Mouse (Mus musculus) neural tube, embryonic 15.5 days (tissue): Measurements from ENCODE around the gene Gm28374. TPM values are rescaled to one million over a fixed set of nuclear protein-coding genes. Genes with fewer than 3 reads are reported as not detected.

Experiments used
- ATAC-seq: fragments of 200-750 bp; cut with Nextera tagmentation; 2 replicates; pipeline ENCODE4 v1.8.0; 2017; ENCODE audit warnings: mild to moderate bottlenecking, moderate TSS enrichment, moderate library complexity; ENCODE audit not compliant: low FRiP score
- H3K27ac ChIP-seq: fragments of 300-500 bp; sonication (generic); replicated peaks from 2 replicates; pipeline ENCODE4 v1.5.1; 2015; ENCODE audit warnings: mild to moderate bottlenecking, inconsistent platforms
- H3K27me3 ChIP-seq: fragments of 300-500 bp; sonication (generic); replicated peaks from 2 replicates; pipeline ENCODE4 v1.6.1; 2015; ENCODE audit warnings: inconsistent platforms
- H3K36me3 ChIP-seq: fragments of 300-500 bp; sonication (generic); 2 replicates; pipeline ENCODE4 v1.6.1; 2015; ENCODE audit warnings: inconsistent platforms
- H3K4me1 ChIP-seq: fragments of 300-500 bp; sonication (generic); 2 replicates; pipeline ENCODE4 v1.6.1; 2015; ENCODE audit warnings: inconsistent platforms
- H3K4me2 ChIP-seq: fragments of 300-500 bp; sonication (generic); 2 replicates; pipeline ENCODE4 v1.6.1; 2015; ENCODE audit warnings: inconsistent platforms, mild to moderate bottlenecking, moderate library complexity
- H3K4me3 ChIP-seq: fragments of 300-500 bp; sonication (generic); replicated peaks from 2 replicates; pipeline ENCODE4 v1.5.1; 2015; ENCODE audit warnings: mild to moderate bottlenecking, inconsistent platforms
- H3K9ac ChIP-seq: fragments of 300-500 bp; sonication (generic); replicated peaks from 2 replicates; pipeline ENCODE4 v1.6.1; 2015; ENCODE audit warnings: mild to moderate bottlenecking, inconsistent platforms
- H3K9me3 ChIP-seq: fragments of 300-500 bp; sonication (generic); replicated peaks from 2 replicates; pipeline ENCODE4 v1.6.1; 2016; ENCODE audit warnings: inconsistent platforms
- WGBS: fragments of 180-500 bp; shearing (Covaris S2); methylation state at CpG from one replicate; pipeline ENCODE4 v1.1.7; 2015; ENCODE audit warnings: mixed read lengths; 5-methylcytosine and 5-hydroxymethylcytosine counted together
- microRNA-seq: library from miRNA; unstranded; fragments of <30 nt; microRNA quantifications from one replicate; pipeline ENCODE4, GENCODE M21; 2017
- polyA plus RNA-seq: library from polyadenylated mRNA; unstranded; fragments of >200 nt; fragmentation: Nextera tagmentation; extraction: Ambion mirVana; gene quantifications from 2 replicates; pipeline ENCODE4 v1.2.1, GENCODE M21; 2015

Gene Gm28374
- polyA plus RNA-seq, 1 experiment from 2014 or later, result 1.5 TPM

- Histone ChIP-seq H3K4me3 (no peak overlapping the region), H3K9ac (no peak overlapping the region), H3K27me3 (no peaks in the 10 kb centered on the region), H3K9me3 (no peaks in the 10 kb centered on the region), H3K27ac (no peak overlapping the region), H3K4me2 (no peak overlapping the region), H3K36me3 (no peaks in the 10 kb centered on the region), H3K4me1 (no peaks in the 10 kb centered on the region)
- ATAC-seq, result no peak
- 78% methylated on average over 9 of the region's 9 CpGs for WGBS
These were observed 46.0 kb downstream of the Gm28374 start for GRCm38 (mm10) chr19:6035966-6036585.

DNA sequence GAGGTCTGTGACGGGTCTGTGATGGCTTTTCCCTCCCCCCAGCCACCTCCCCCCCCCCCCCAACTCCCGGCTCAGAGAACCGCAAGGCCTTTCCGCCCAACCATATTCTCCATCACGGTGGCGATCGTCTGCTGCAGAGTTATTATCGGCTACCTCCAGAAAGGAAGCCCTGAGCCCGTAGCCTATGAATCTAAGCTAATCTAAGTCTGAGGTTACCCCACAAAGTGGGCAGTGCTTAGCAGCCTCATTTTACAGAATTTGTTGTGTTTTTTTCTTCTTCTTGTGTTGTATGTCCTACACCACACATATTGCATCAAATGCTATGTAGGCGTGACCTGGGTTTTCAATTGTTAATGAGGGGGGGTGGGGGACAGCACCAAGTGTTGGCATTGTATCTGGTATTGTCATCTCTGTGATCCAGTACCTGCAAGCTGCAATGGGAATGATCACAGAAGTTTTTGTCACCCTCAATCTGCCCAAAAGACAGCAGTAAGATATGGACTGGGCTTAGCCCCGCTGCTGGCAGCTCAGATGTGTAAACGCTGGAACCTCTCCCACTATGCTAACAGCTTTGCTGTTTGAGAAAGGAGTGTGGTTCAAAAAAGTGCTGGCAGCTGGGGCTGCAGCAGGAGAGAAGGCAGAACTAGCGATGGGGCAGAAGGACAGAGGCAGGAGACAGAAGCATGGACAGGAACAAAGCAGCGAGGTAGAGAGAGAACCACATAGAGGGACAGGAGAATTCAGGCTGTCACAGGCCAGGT lies 51.4 kb downstream of the Gm28374 start:
- WGBS, result 79% methylated on average over 14 of the region's 14 CpGs
- H3K4me1 ChIP-seq, result no peaks in the 10 kb centered on the region
- no peak overlapping the region for H3K4me2 ChIP-seq
- H3K27ac ChIP-seq, result no peak overlapping the region
- no peaks in the 10 kb centered on the region for H3K9me3 ChIP-seq
- H3K27me3 ChIP-seq, result no peaks in the 10 kb centered on the region
- H3K36me3 ChIP-seq, result no peaks in the 10 kb centered on the region
- H3K4me3 ChIP-seq, result no peak overlapping the region
- H3K9ac ChIP-seq, result no peak overlapping the region
- no peak for ATAC-seq

GRCm38 (mm10) chr19:6029426-6029825 lies 52.6 kb downstream of the Gm28374 start:
- no peak overlapping the region for H3K4me2 ChIP-seq
- H3K4me1 ChIP-seq, result no peaks in the 10 kb centered on the region
- no peaks in the 10 kb centered on the region for H3K9me3 ChIP-seq
- H3K9ac ChIP-seq, result no peak overlapping the region
- WGBS, result 85% methylated on average over 9 of the region's 9 CpGs
- H3K4me3 ChIP-seq, result no peak overlapping the region
- H3K27me3 ChIP-seq, result no peaks in the 10 kb centered on the region
- no peaks in the 10 kb centered on the region for H3K36me3 ChIP-seq
- ATAC-seq, result no peak
- H3K27ac ChIP-seq, result no peak overlapping the region

- Histone ChIP-seq H3K4me3 (no peak overlapping the region), H3K9ac (no peak overlapping the region), H3K27me3 (no peaks in the 10 kb centered on the region), H3K36me3 (no peaks in the 10 kb centered on the region), H3K27ac (no peak overlapping the region), H3K4me1 (no peaks in the 10 kb centered on the region), H3K4me2 (no peak overlapping the region), H3K9me3 (no peaks in the 10 kb centered on the region)
- 91% methylated on average over 6 of the region's 6 CpGs for WGBS
- no peak for ATAC-seq
These were observed 53.1 kb downstream of the Gm28374 start for GRCm38 (mm10) chr19:6028991-6029390.

Small RNAs within 50 kb of the gene (microRNA-seq; reads per million reads assigned to microRNA genes)
- gene Mir6988, result 0.87 reads per million

Other genes starting within 250 kb of the Gm28374 start
- 13.8 and 23.4 TPM in 2 replicates for gene Frmd8, start 207.0 kb downstream of the Gm28374 start, polyA plus RNA-seq
- gene Slc25a45, start 204.4 kb downstream of the Gm28374 start, polyA plus RNA-seq, result 2.0 and 3.9 TPM in 2 replicates
- 8.9 and 10.0 TPM in 2 replicates for gene Tigd3, start 188.1 kb downstream of the Gm28374 start, polyA plus RNA-seq
- 95.7 and 115 TPM in 2 replicates for gene Dpf2, start 169.2 kb downstream of the Gm28374 start, polyA plus RNA-seq
- 19.3 and 20.9 TPM in 2 replicates for gene Cdc42ep2, start 157.4 kb downstream of the Gm28374 start, polyA plus RNA-seq
- gene Pola2, start 118.1 kb downstream of the Gm28374 start, polyA plus RNA-seq, result 19.9 and 34.3 TPM in 2 replicates
- not detected in 2 replicates for gene Slc22a20, start 96.1 kb downstream of the Gm28374 start, polyA plus RNA-seq
- gene Capn1, start 66.4 kb downstream of the Gm28374 start, polyA plus RNA-seq, result 6.4 and 12.3 TPM in 2 replicates
- 31.4 and 34.3 TPM in 2 replicates for gene Syvn1, start 35.7 kb downstream of the Gm28374 start, polyA plus RNA-seq
- gene Mrpl49, start 24.5 kb downstream of the Gm28374 start, polyA plus RNA-seq, result 60.1 and 66.9 TPM in 2 replicates
- 522 and 591 TPM in 2 replicates for gene Fau, start 24.4 kb downstream of the Gm28374 start, polyA plus RNA-seq
- gene Znhit2, start 21.1 kb downstream of the Gm28374 start, polyA plus RNA-seq, result 30.4 and 31.2 TPM in 2 replicates
- gene Tm7sf2, start 13.9 kb downstream of the Gm28374 start, polyA plus RNA-seq, result 51.2 and 61.6 TPM in 2 replicates
- gene Vps51, start 5.0 kb downstream of the Gm28374 start, polyA plus RNA-seq, result 80.8 and 83.8 TPM in 2 replicates
- not detected in 2 replicates for gene Tmem262, start 2.2 kb downstream of the Gm28374 start, polyA plus RNA-seq
- 78.3 and 78.4 TPM in 2 replicates for gene Zfpl1, start 2.7 kb upstream of the Gm28374 start, polyA plus RNA-seq
- 4.9 and 15.5 TPM in 2 replicates for gene Cdca5, start 2.7 kb upstream of the Gm28374 start, polyA plus RNA-seq
- not detected in 2 replicates for gene AC131692.1, start 12.2 kb upstream of the Gm28374 start, polyA plus RNA-seq
- 0.42 and 4.1 TPM in 2 replicates for gene Naaladl1, start 23.5 kb upstream of the Gm28374 start, polyA plus RNA-seq
- gene Sac3d1, start 36.4 kb upstream of the Gm28374 start, polyA plus RNA-seq, result 52.7 and 53.4 TPM in 2 replicates
- 59.6 and 62.2 TPM in 2 replicates for gene Snx15, start 46.0 kb upstream of the Gm28374 start, polyA plus RNA-seq
- gene Batf2, start 58.7 kb upstream of the Gm28374 start, polyA plus RNA-seq, result 0.42 TPM in 1 of 2 replicates, not detected in the other
- 139 and 157 TPM in 2 replicates for gene Arl2, start 59.3 kb upstream of the Gm28374 start, polyA plus RNA-seq
- gene Majin, start 102.1 kb upstream of the Gm28374 start, polyA plus RNA-seq, result not detected in 2 replicates
- gene Gpha2, start 144.1 kb upstream of the Gm28374 start, polyA plus RNA-seq, result 0.75 TPM in 1 of 2 replicates, not detected in the other
- 127 and 156 TPM in 2 replicates for gene Ppp2r5b, start 153.6 kb upstream of the Gm28374 start, polyA plus RNA-seq
- 12.5 and 12.9 TPM in 2 replicates for gene Atg2a, start 159.4 kb upstream of the Gm28374 start, polyA plus RNA-seq
- gene Ehd1, start 194.5 kb upstream of the Gm28374 start, polyA plus RNA-seq, result 80.6 and 87.7 TPM in 2 replicates
- 0.33 and 0.36 TPM in 2 replicates for gene Cdc42bpg, start 224.2 kb upstream of the Gm28374 start, polyA plus RNA-seq